Mouse (Mus musculus): ENCODE results near the gene Inhbe. TPM values are rescaled to one million over a fixed set of nuclear protein-coding genes. Genes with fewer than 3 reads are reported as not detected.

Inhbe gene
- total RNA-seq, 1 experiment = 0.22 TPM

DNA sequence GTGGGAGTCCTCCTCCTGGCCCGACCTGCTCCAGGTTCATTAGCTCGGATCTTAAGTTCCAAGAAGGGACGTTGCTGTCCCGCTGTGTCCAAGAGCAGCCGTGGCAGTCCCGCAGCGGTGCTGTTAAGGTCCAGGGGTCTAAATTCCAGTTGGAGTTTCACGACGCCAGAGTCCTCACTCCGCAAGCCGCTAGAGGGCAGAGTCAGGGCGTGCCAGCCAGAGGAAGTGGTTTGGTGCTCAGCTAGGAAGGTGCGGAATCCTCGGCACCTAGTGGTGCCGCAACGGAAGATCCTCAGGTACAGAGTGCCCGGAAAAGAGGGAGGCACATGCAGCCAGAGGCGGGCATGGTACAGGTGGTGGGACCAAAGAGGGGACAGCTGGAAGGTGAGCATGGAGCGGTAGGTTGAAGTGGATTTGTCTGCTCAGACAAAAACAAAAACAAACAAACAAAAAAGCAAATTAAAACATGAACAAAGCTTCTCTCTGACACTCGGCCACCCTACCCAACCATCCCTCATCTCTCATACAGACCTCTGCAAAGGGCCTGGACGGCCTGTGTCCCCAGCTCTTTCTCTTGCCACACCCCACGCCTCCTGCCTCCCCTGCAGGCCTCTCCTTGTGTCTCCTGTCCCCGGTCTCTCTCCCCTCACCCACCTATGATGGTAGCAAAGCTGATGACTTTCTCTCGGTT, 3.5 kb downstream of the Inhbe start:
- peaks cover 3 to 12% of the 10 kb centered on the region in 2 experiments; a peak in 3 of 4 replicates for H3K4me1 ChIP-seq (ENCODE audit: control insufficient read depth in 2 of 2, insufficient read depth in 2 of 2, low read length in 2 of 2, poor library complexity in 1 of 2)
- no peak for DNase-seq (ENCODE audit: low read depth, low spot score)
- in situ Hi-C loops (cut with MboI; ENCODE audit: low sequenced_read_pairs in 2 of 2, unreplicated experiment in 2 of 2) = no loop called here
- H3K9ac ChIP-seq (ENCODE audit: insufficient read depth, low read depth, low read length, poor library complexity, severe bottlenecking) = peak overlapping the region; percentile 40
- no peak for TF ChIP-seq HCFC1 (IDR thresholded peaks at IDR 0.05; ENCODE audit: borderline replicate concordance, insufficient read depth, low read length)
- TF ChIP-seq CHD2 (IDR thresholded peaks at IDR 0.05; ENCODE audit: low read depth, low read length) = no peak
- no peak for TF ChIP-seq ZC3H11A (IDR thresholded peaks at IDR 0.05; ENCODE audit: borderline replicate concordance, low read depth, low read length)
- no peak for TF ChIP-seq MAFK (IDR thresholded peaks at IDR 0.05; ENCODE audit: insufficient read depth, low read depth, low read length)
- TF ChIP-seq ZNF384 (IDR thresholded peaks at IDR 0.05; ENCODE audit: low read depth, low read length) = no peak
- peak overlapping the region; percentile 39 to 55 for H3K4me3 ChIP-seq (ENCODE audit: insufficient read depth in 1 of 2, low read depth in 1 of 2, low read length in 2 of 2, poor library complexity in 1 of 2, severe bottlenecking in 1 of 2)
- no peaks in the 10 kb centered on the region for H3K36me3 ChIP-seq (ENCODE audit: control insufficient read depth, insufficient read depth, low read length, poor library complexity, severe bottlenecking)
- no peak overlapping the region for H3K27ac ChIP-seq (ENCODE audit: insufficient read depth, low read depth, low read length, poor library complexity, severe bottlenecking)
- no peaks in the 10 kb centered on the region for H3K9me3 ChIP-seq (ENCODE audit: control insufficient read depth, insufficient read depth, low read depth, low read length)

- H3K9me3 ChIP-seq (ENCODE audit: control insufficient read depth, insufficient read depth, low read depth, low read length) = no peaks in the 10 kb centered on the region
- no peak overlapping the region for H3K9ac ChIP-seq (ENCODE audit: insufficient read depth, low read depth, low read length, poor library complexity, severe bottlenecking)
- no peak overlapping the region for H3K27ac ChIP-seq (ENCODE audit: insufficient read depth, low read depth, low read length, poor library complexity, severe bottlenecking)
- TF ChIP-seq CHD2 (IDR thresholded peaks at IDR 0.05; ENCODE audit: low read depth, low read length) (no peak), HCFC1 (IDR thresholded peaks at IDR 0.05; ENCODE audit: borderline replicate concordance, insufficient read depth, low read length) (no peak), MAFK (IDR thresholded peaks at IDR 0.05; ENCODE audit: insufficient read depth, low read depth, low read length) (no peak), ZC3H11A (IDR thresholded peaks at IDR 0.05; ENCODE audit: borderline replicate concordance, low read depth, low read length) (no peak), ZNF384 (IDR thresholded peaks at IDR 0.05; ENCODE audit: low read depth, low read length) (no peak)
- DNase-seq (ENCODE audit: low read depth, low spot score) = no peak
- H3K36me3 ChIP-seq (ENCODE audit: control insufficient read depth, insufficient read depth, low read length, poor library complexity, severe bottlenecking) = no peaks in the 10 kb centered on the region
- in situ Hi-C loops (cut with MboI; ENCODE audit: low sequenced_read_pairs in 2 of 2, unreplicated experiment in 2 of 2) = no loop called here
- peaks cover 3 to 12% of the 10 kb centered on the region in 2 experiments; a peak in 3 of 4 replicates for H3K4me1 ChIP-seq (ENCODE audit: control insufficient read depth in 2 of 2, insufficient read depth in 2 of 2, low read length in 2 of 2, poor library complexity in 1 of 2)
- no peak overlapping the region; a peak in 1 of 4 replicates for H3K4me3 ChIP-seq (ENCODE audit: insufficient read depth in 1 of 2, low read depth in 1 of 2, low read length in 2 of 2, poor library complexity in 1 of 2, severe bottlenecking in 1 of 2)
These were observed 4.4 kb downstream of the Inhbe start for GRCm38 (mm10) chr10:127349810-127350209.

- H3K4me1 ChIP-seq (ENCODE audit: control insufficient read depth in 2 of 2, insufficient read depth in 2 of 2, low read length in 2 of 2, poor library complexity in 1 of 2) = peaks cover 3 to 12% of the 10 kb centered on the region in 2 experiments; a peak in 3 of 4 replicates
- H3K27ac ChIP-seq (ENCODE audit: insufficient read depth, low read depth, low read length, poor library complexity, severe bottlenecking) = no peak overlapping the region
- in situ Hi-C loops (cut with MboI; ENCODE audit: low sequenced_read_pairs in 2 of 2, unreplicated experiment in 2 of 2) = no loop called here
- no peak overlapping the region for H3K4me3 ChIP-seq (ENCODE audit: insufficient read depth in 1 of 2, low read depth in 1 of 2, low read length in 2 of 2, poor library complexity in 1 of 2, severe bottlenecking in 1 of 2)
- no peak overlapping the region for H3K9ac ChIP-seq (ENCODE audit: insufficient read depth, low read depth, low read length, poor library complexity, severe bottlenecking)
- H3K9me3 ChIP-seq (ENCODE audit: control insufficient read depth, insufficient read depth, low read depth, low read length) = no peaks in the 10 kb centered on the region
- DNase-seq (ENCODE audit: low read depth, low spot score) = no peak
- TF ChIP-seq ZC3H11A (IDR thresholded peaks at IDR 0.05; ENCODE audit: borderline replicate concordance, low read depth, low read length) = no peak
- no peak for TF ChIP-seq CHD2 (IDR thresholded peaks at IDR 0.05; ENCODE audit: low read depth, low read length)
- no peak for TF ChIP-seq ZNF384 (IDR thresholded peaks at IDR 0.05; ENCODE audit: low read depth, low read length)
- H3K36me3 ChIP-seq (ENCODE audit: control insufficient read depth, insufficient read depth, low read length, poor library complexity, severe bottlenecking) = no peaks in the 10 kb centered on the region
These were observed 5.3 kb downstream of the Inhbe start for GRCm38 (mm10) chr10:127348957-127349356.

- Histone ChIP-seq H3K9me3 (ENCODE audit: control insufficient read depth, insufficient read depth, low read depth, low read length) (no peaks in the 10 kb centered on the region), H3K4me1 (ENCODE audit: control insufficient read depth in 2 of 2, insufficient read depth in 2 of 2, low read length in 2 of 2, poor library complexity in 1 of 2) (peaks cover under 1 to 8% of the 10 kb centered on the region in 2 experiments; a peak in 2 of 4 replicates), H3K4me3 (ENCODE audit: insufficient read depth in 1 of 2, low read depth in 1 of 2, low read length in 2 of 2, poor library complexity in 1 of 2, severe bottlenecking in 1 of 2) (no peak overlapping the region), H3K36me3 (ENCODE audit: control insufficient read depth, insufficient read depth, low read length, poor library complexity, severe bottlenecking) (no peaks in the 10 kb centered on the region), H3K27ac (ENCODE audit: insufficient read depth, low read depth, low read length, poor library complexity, severe bottlenecking) (no peak overlapping the region), H3K9ac (ENCODE audit: insufficient read depth, low read depth, low read length, poor library complexity, severe bottlenecking) (no peak overlapping the region)
- TF ChIP-seq HCFC1 (IDR thresholded peaks at IDR 0.05; ENCODE audit: borderline replicate concordance, insufficient read depth, low read length) = no peak
- TF ChIP-seq ZC3H11A (IDR thresholded peaks at IDR 0.05; ENCODE audit: borderline replicate concordance, low read depth, low read length) = no peak
- no peak for TF ChIP-seq CHD2 (IDR thresholded peaks at IDR 0.05; ENCODE audit: low read depth, low read length)
- TF ChIP-seq MAFK (IDR thresholded peaks at IDR 0.05; ENCODE audit: insufficient read depth, low read depth, low read length) = no peak
- no peak for TF ChIP-seq ZNF384 (IDR thresholded peaks at IDR 0.05; ENCODE audit: low read depth, low read length)
- no peak for DNase-seq (ENCODE audit: low read depth, low spot score)
- in situ Hi-C loops (cut with MboI; ENCODE audit: low sequenced_read_pairs in 2 of 2, unreplicated experiment in 2 of 2) = no loop called here
These were observed 8.0 kb downstream of the Inhbe start for GRCm38 (mm10) chr10:127346173-127346572.
